Mouse (Mus musculus) myocyte (in vitro differentiated cells): Measurements from ENCODE around the gene Fos.

Experiments
- MAX ChIP-seq: IDR thresholded peaks from one replicate; pipeline ENCODE4 v1.6.1; 2011; ENCODE audit warnings: low read depth, mild to moderate bottlenecking, control low read depth
- MYOD1 ChIP-seq, 3 experiments: IDR thresholded peaks; one replicate each; pipeline ENCODE4 v1.6.1; 2011; ENCODE audit warnings: control low read depth in 2 of 3, low read depth in 2 of 3, mild to moderate bottlenecking in 2 of 3, moderate library complexity in 1 of 3; ENCODE audit not compliant: insufficient read length in 2 of 3, control insufficient read depth in 1 of 3
- POLR2A ChIP-seq: IDR thresholded peaks from one replicate; pipeline ENCODE4 v1.6.1; 2011; ENCODE audit warnings: low read depth, mild to moderate bottlenecking, control low read depth, moderate library complexity; ENCODE audit not compliant: insufficient read length
- REST ChIP-seq: IDR thresholded peaks from one replicate; pipeline ENCODE4 v1.6.1; 2011; ENCODE audit warnings: mild to moderate bottlenecking, control low read depth, moderate library complexity; ENCODE audit not compliant: insufficient read depth, insufficient read length
- TCF12 ChIP-seq: IDR thresholded peaks from one replicate; pipeline ENCODE4 v1.6.1; 2011; ENCODE audit warnings: mild to moderate bottlenecking, control low read depth; ENCODE audit not compliant: poor library complexity, insufficient read depth, severe bottlenecking
- TCF3 ChIP-seq: IDR thresholded peaks from one replicate; pipeline ENCODE4 v1.6.1; 2011; ENCODE audit warnings: low read depth, control low read depth; ENCODE audit not compliant: insufficient read length

DNA sequence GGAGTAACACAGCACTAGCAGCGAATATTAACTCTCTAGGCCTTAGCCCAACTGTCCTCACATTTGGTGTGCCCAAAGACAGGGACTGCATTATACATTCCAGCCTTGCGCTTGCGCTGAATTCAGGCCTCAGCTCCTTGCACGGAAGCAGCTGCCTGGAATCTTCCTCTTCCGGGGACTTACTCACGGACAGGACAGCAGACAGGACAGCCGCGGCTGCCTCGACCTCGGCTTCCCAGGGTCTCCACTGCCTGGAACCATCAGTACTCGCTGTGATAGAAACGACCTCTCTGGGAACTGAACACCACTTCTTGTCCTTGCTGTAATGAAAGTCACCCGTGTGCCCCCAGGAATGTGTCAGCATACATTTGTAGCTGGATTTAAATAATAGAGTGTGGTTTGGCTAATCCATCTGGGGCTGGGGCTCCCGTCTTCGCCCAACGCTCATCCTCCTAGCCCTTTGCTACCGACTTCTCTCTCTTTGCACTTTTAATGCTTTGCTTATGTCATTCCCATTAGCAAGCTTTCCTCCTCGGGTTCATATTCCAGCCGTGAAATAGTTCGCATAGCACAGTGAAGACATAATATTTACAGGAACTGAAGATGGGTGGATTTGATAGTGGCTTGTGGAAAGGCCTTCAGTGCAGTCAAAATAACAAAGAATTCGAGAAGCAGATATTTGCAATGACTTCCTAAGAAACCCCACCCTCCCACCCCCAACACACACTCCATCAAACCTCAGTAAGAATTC lies 11.6 kb upstream of the Fos start:
- peak; percentile 36 for TF ChIP-seq POLR2A
- TF ChIP-seq TCF12, result no peak
- no peak for TF ChIP-seq REST
- peak in 1 of 3 experiments; percentile 2 for TF ChIP-seq MYOD1 (IDR thresholded peaks at IDR 0.05; ENCODE audit: control insufficient read depth in 1 of 3, insufficient read length in 2 of 3, low read depth in 2 of 3)
- no peak for TF ChIP-seq TCF3
- TF ChIP-seq MAX, result no peak
